Mouse (Mus musculus) spleen, postnatal 36 days (tissue): ENCODE results near the gene Thrap3.

Source experiments
- DNase-seq, 2 experiments: peaks; one replicate each; pipeline ENCODE4 v3.0.0; 2022; ENCODE audit warnings: low spot score in 2 of 2, mixed read lengths in 1 of 2

The Thrap3 gene

DNA sequence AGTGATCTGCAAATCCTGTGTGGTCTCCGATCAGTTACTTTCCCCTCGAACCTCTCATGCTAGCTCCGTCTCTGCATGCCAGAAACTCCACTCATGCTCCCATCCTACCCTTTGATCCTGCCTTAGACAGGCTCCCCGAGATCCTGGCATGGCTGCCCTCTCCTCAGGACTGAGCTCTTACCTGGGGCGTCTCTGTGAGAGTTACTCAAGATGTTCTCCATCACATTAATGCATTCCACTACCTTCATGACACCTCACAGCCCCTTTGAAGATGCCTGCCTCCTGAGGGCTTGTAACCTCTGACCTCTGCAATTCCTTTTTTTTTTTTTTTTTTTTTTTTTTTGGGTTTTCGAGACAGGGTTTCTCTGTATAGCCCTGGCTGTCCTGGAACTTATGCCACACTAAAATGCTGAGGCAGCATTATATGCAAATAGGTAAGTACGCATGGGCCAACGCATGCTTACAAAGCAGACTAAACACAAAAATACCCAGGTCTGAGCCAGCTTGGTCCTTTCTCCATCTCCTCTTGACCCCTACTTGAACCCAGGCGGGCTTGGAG is 55.5 kb downstream of the Thrap3 start:
- no peak for DNase-seq

- no peak for DNase-seq
Measured at GRCm38 (mm10) chr4:126145396-126145795, 57.2 kb downstream of the Thrap3 start.

DNA sequence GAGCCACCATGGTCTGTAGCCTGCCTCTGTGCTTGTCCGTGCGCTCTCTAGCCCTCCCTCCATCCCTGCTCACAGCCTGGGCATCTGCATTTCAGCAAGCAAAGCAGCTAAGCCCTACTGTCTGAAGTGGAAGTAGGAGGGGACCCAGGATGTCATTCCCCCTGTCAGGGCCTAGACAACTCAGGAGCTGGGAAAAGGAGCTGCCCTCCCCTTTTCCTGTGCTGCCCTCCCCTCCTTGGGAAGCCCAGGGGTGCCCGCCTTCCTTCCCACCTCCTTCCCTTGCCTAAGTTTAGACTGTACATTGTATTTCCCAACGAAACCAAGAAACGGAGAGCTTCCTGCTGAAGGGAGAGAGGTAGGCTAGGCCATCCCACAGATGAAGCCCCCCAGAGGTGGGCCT is 61.5 kb downstream of the Thrap3 start:
- DNase-seq: no peak

DNA sequence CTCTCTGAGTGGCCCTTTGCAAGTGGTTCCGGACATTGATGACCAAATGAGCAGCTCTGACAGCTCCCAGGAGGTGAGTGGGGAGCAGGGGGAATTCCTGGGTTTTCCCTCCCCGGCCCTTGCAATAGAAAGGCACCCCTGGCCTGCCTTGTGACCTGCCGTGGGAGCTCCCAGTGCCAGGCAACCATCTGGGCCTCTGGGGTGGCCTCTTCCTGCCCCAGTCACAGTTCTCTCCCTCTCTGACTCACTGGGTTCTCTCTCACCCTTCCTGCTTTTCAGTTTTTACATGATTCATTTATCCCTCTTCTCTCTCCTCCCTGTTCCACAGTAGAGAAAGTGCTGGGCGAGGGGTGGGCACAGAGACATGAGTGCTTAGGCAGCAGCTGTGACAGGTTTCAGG is 64.8 kb downstream of the Thrap3 start:
- no peak for DNase-seq

GRCm38 (mm10) chr4:126134639-126135038 is 67.9 kb downstream of the Thrap3 start:
- no peak for DNase-seq

DNA sequence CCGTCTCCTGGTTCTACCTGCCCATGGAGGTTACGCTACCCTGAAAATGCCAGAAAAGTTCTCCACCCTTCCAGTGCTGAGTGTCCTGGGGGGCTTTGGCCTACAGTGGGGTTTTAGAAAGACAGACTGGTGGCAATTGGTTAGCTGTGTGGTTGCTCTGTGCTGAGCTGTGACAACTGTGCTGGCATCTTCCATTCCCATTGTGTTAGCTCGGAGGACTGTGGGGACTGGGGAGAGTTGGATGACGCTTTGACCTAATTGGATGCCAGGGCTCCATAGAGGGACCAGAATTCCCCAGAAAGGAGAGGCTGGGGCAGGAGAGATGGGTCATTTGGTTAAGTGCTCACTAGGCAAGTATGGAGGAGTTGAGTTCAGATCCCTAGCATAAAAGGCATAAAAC is 68.3 kb downstream of the Thrap3 start:
- DNase-seq: no peak

DNA sequence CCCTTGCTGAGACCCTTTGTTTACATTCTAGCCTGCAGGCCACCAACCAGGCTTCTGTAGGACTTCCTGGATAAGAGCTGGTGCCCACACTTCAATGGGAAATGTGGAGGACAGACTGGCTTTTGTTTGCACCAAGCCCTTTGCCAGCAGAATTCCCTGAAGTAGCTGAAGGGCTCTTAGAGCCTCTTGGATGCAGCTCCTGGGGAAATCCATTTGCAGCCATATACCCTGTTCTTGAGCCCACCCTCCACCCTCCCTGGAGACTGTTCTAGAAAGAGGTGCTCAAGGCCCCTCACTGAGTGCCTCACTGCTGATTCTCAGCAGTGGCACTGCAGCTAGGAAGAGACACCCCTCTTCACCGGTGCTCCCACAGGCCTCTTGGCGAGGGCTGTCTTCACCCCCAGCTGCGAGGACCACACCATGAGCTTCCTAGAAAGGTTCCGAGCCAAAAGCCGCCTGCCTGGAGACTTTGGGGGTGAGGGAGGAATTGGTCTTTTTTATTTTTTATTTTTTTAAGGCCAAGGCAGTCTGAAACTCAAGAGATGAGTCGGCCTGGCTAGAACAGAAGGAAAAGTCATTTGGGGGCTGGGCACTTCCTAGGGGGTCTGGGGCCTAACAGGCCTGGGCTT is 69.8 kb downstream of the Thrap3 start:
- no peak for DNase-seq

DNA sequence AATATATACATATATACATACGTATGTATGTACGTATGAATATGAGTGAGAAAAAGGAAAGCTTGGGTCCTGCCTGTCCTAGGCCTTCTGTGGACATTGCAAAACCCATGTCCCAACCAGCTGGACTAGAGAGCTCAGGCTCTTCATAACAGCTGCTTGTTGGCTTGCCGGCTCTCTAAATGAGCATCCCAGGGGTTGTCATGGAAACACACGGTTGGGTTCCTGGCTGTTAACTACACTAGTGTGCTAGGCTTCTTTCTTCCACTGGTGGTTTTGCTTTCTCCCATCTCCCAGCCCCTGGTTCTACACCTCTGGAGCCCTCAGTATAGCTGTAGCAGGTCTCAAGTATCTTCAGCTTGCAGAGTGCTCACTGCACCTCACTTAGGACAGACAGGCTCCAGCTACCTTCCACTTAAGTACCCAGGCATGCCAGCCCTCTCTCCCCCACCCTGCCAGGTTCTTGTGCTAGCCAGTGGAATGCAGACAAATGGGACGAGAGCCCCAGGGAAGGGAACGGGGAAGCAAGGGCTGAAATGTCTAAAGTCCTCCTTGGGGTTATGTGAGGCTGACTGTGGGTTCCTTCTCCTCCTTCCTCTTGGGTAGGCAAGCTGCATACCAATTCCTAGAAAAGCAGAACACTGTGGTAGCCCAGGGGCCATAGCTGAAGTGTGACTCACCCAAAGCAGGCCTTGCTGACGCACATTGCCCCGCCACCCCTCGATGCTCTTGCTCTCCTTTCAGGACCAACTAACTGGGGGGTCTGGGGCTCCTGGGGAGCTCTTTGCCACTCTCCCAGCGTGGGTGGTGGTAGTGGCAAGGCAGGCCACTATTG is 71.1 kb downstream of the Thrap3 start:
- peak in 1 of 2 experiments; percentile 16 for DNase-seq

GRCm38 (mm10) chr4:126130502-126130901 is 72.1 kb downstream of the Thrap3 start:
- DNase-seq: no peak

GRCm38 (mm10) chr4:126123309-126124040 is 79.1 kb downstream of the Thrap3 start:
- DNase-seq: no peak

- DNase-seq: no peak
Measured at GRCm38 (mm10) chr4:126120506-126120905, 82.1 kb downstream of the Thrap3 start.

DNA sequence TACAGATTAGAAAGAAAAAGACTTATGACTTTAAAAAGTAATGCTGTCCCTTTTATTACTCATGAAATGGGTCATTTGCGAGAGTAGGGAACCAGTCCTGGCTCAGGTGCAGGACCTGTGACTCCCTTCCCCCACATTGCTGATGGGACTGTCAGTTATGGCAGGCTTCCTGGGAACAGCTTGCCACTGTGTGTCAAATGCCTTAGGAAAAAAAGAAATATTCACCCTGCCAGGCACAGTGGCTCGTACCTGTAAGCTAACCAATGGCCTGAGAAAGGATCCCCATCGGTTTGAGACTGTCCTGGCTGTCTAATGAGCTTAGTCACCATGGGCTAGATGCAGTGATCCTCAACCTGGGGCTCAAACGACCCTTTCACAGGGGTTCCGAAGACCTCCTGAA is 82.5 kb downstream of the Thrap3 start:
- no peak for DNase-seq

DNA sequence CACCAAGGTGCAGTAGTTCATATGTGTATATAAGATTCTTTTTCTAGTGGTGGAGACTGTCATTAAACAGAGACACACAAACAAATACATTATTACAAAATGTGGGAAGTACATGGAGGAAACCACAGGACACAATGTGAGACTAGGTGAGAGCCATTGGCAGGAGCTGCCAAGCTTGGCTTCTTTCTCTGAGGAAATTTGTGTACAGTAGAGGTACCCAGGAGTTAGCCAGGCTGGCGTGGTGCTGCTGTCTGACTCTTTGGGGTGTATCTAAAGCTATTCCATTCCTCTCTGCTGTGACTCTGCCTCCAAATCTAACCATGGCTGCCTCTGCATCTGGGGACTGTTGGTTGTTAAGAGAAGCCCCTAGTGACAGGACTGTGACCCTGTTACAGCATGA is 83.5 kb downstream of the Thrap3 start:
- no peak for DNase-seq

DNA sequence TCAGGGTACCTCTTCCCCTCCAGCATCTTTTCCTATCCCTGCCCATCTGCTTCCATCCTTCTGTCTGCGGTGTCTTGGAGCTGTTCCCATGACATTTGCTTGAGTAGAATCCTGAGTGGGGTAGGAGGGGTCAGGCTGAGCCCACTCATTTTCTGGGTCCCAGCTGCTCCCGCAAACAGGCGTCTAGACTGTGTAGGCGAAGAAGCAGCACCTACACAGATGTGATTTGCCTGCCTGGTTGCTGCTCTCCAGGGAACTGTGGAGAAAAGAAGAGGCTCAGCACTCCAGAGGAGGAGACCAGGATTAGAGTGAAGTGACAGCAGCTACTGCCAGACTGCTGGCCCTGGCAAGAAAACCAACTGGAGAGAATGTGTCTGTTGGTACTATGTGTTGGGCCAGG is 83.9 kb downstream of the Thrap3 start:
- no peak for DNase-seq

DNA sequence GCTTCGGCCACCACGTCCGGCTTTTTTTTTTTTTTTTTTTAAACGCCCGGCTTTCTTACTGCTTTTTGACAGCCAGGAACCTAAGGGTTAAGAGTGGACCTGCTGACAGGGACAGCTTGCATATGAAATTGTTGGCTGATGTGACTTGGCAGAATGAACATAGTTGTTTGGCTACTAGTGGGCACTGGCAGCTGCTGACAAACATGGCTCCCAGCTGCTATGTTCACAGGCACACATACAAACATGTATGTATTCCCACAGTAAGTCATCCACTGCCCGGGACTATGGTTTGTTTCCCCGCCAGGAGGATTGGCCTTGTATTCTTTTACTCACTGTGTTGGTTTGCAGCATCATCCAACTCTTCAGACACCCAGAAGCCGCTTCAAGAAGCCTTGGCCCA is 85.4 kb downstream of the Thrap3 start:
- DNase-seq: no peak

DNA sequence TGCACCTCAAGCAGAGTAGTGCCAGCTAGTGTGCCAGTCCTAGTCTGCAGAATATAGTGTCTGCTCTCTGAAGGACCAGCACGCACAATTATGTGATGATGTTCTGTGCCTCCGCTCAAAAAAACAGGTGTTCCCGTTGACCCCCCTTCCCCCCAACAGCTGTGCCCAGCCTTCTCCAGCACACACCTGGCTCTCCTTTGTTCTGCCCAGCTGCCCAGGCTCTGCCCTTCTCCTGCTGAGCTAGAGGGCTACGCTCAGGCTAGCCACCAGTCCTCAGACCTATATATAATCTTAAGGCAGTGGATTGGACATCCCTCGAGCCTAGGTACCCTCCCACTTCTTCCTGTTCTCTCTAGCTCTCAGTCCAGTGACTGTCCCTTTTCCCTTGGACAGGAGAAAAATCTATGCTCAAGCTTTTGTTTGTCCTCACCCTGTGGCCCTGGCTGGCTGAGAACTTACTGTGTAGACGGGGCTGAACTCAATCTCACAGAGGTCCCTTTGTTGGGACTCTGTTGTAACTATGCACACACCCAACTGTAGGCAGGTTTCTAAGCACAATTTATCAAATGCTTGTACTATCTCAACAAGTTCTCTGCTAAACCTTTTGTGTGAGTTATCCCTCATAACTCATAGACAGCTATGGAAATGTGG is 86.6 kb downstream of the Thrap3 start:
- no peak for DNase-seq

DNA sequence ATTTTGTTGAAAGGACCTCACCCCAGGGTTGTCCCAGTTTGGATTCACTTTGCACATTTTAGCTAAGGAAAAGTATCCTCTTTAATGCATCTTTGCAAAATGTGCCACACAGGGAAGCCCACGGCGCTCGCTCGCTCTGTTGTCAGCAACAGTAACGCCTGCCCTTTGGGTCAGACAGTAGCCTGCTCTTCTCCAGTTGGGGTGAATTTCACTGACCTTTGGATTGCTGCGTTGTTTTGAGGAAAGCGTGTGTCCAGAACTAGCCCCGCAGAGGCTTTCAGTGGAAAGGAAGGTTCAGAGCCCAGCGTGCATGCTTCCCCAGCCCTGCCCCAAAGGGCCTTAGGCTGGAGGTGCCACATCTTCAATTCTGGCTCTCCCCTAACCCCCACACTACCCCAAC is 87.1 kb downstream of the Thrap3 start:
- no peak for DNase-seq
